Mouse (Mus musculus): ENCODE measurements around the gene Clcn6. TPM values are rescaled to one million over a fixed set of nuclear protein-coding genes. Genes with fewer than 3 reads are reported as not detected.
"Not testable (repeated sequence)": the region's sequence is repeated elsewhere in the genome, so short reads cannot be mapped to it uniquely, and the experiment has no call there.

Gene Clcn6
- polyA plus RNA-seq, 1 experiment = 28.8 TPM

DNA sequence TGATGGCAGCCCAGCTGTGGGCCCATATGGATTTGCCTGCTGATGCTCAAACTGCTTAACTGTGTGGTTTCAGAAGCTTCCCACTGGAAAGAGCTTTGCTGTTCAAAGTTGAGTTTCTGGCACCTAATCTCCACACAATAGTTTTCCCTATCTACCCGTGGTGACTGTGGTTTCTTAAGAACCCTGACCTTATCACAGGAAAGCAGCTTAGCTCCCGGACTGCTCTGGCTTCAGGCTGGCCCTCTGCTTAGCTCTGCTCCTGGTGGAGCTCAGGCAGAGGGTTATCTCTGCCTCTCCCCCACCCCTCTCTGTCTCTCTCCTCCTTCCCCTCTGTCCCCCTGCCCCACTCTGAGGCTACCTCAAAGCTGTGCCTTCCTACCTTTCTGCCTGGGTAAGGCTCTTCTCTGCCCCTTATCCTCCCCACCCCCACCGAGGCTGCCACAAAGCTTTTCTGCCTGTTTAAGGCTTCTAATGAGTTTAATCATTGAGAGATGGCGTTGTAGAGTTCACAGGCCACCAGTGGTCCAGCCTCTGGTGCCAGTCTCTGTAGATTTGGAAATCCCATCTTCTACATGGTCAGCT is 7.9 kb upstream of the Clcn6 start:
- Histone ChIP-seq H3K27me3 (replicated peaks; ENCODE audit: control insufficient read depth, insufficient read depth, low read length) (no peaks in the 10 kb centered on the region), H3K4me3 (ENCODE audit: insufficient read depth, low read depth, low read length) (no peak overlapping the region), H3K4me1 (ENCODE audit: control insufficient read depth, insufficient read depth, low read length) (no peaks in the 10 kb centered on the region; the same call in 1 of the 2 replicates), H3K27ac (ENCODE audit: insufficient read depth, low read depth, low read length) (no peak overlapping the region), H3K36me3 (ENCODE audit: control insufficient read depth, insufficient read depth, low read length) (no peaks in the 10 kb centered on the region; the same call in 1 of the 2 replicates)
- DNase-seq = peak; percentile 54
- 40% methylated on average over 4 of the region's 4 CpGs for WGBS
- no peak for TF ChIP-seq POLR2A (IDR thresholded peaks at IDR 0.05; ENCODE audit: low read depth, low read length)
- no peak for TF ChIP-seq CTCF (conservative IDR thresholded peaks at IDR 0.05; ENCODE audit: insufficient read depth, insufficient read length, low read depth, low read length)

DNA sequence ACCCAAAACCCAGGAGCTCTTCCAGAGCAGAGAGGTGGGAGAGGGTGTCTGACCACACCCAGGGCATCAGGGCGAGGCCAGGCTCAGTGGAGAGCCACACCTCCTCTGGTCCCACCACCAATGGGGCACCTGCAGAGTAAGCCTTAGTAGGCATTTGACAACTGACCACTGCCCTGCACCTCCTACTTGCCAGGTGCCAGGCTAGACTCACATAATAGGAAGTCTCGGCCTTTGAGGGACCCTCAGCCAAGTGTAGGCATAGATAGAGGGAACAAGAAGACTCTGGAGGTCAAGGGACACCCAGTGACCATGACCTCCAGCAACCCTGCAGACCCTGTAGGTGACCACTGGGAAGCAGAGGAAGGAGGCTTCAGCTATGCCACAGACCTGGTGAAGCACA is 5.5 kb upstream of the Clcn6 start:
- Histone ChIP-seq H3K4me3 (ENCODE audit: insufficient read depth, low read depth, low read length) (no peak overlapping the region), H3K27ac (ENCODE audit: insufficient read depth, low read depth, low read length) (no peak overlapping the region), H3K4me1 (ENCODE audit: control insufficient read depth, insufficient read depth, low read length) (peaks cover 11% of the 10 kb centered on the region), H3K27me3 (replicated peaks; ENCODE audit: control insufficient read depth, insufficient read depth, low read length) (no peaks in the 10 kb centered on the region), H3K36me3 (ENCODE audit: control insufficient read depth, insufficient read depth, low read length) (no peaks in the 10 kb centered on the region; the same call in 1 of the 2 replicates)
- WGBS = 96% methylated on average over 2 of the region's 2 CpGs
- DNase-seq = no peak
- TF ChIP-seq CTCF (conservative IDR thresholded peaks at IDR 0.05; ENCODE audit: insufficient read depth, insufficient read length, low read depth, low read length) (no peak), POLR2A (IDR thresholded peaks at IDR 0.05; ENCODE audit: low read depth, low read length) (no peak)

- not testable (repeated sequence) for DNase-seq; H3K4me3 ChIP-seq (ENCODE audit: insufficient read depth, low read depth, low read length); H3K27me3 ChIP-seq (replicated peaks; ENCODE audit: control insufficient read depth, insufficient read depth, low read length); H3K27ac ChIP-seq (ENCODE audit: insufficient read depth, low read depth, low read length); H3K36me3 ChIP-seq (ENCODE audit: control insufficient read depth, insufficient read depth, low read length)
- WGBS = 74% methylated on average over 7 of the region's 8 CpGs
- H3K4me1 ChIP-seq (ENCODE audit: control insufficient read depth, insufficient read depth, low read length) = peaks cover 11% of the 10 kb centered on the region
These were observed 4.7 kb upstream of the Clcn6 start for GRCm38 (mm10) chr4:148043327-148043726.

DNA sequence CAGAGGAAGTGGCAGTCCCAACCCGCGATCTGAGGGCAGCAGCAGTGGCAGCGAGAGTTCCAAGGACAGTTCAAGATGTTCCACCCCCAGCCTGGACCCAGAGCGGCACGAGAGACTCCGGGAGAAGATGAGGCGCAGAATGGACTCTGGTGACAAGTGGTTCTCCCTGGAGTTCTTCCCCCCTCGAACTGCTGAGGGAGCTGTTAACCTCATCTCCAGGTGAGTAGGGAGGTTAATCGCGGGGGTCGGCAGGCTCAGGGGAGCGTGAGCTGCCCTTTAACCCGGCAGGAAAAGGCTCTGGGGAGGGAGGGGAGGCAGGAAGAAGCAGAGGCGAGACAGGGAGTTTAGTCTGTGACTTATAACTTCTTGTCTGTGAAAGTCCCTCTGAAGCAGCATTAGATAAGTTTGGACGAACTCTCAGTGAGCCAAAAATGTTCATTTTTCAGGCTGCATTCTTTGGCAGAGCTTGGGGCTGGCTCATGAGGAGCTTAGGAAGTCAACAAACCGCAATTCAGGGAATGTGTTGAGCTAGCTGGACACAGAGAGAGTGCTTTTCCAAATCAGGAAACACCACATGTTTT is 3.1 kb upstream of the Clcn6 start:
- H3K4me1 ChIP-seq (ENCODE audit: control insufficient read depth, insufficient read depth, low read length) = peaks cover 15% of the 10 kb centered on the region
- H3K27ac ChIP-seq (ENCODE audit: insufficient read depth, low read depth, low read length) = peak overlapping the region; percentile 66
- DNase-seq = peak; percentile 59
- no peaks in the 10 kb centered on the region for H3K27me3 ChIP-seq (replicated peaks; ENCODE audit: control insufficient read depth, insufficient read depth, low read length)
- H3K4me3 ChIP-seq (ENCODE audit: insufficient read depth, low read depth, low read length) = peak overlapping the region; percentile 56
- 11% methylated on average over 16 of the region's 16 CpGs for WGBS
- H3K36me3 ChIP-seq (ENCODE audit: control insufficient read depth, insufficient read depth, low read length) = no peaks in the 10 kb centered on the region; the same call in 1 of the 2 replicates
- TF ChIP-seq POLR2A (IDR thresholded peaks at IDR 0.05; ENCODE audit: low read depth, low read length) = no peak
- TF ChIP-seq CTCF (conservative IDR thresholded peaks at IDR 0.05; ENCODE audit: insufficient read depth, insufficient read length, low read depth, low read length) = no peak

DNA sequence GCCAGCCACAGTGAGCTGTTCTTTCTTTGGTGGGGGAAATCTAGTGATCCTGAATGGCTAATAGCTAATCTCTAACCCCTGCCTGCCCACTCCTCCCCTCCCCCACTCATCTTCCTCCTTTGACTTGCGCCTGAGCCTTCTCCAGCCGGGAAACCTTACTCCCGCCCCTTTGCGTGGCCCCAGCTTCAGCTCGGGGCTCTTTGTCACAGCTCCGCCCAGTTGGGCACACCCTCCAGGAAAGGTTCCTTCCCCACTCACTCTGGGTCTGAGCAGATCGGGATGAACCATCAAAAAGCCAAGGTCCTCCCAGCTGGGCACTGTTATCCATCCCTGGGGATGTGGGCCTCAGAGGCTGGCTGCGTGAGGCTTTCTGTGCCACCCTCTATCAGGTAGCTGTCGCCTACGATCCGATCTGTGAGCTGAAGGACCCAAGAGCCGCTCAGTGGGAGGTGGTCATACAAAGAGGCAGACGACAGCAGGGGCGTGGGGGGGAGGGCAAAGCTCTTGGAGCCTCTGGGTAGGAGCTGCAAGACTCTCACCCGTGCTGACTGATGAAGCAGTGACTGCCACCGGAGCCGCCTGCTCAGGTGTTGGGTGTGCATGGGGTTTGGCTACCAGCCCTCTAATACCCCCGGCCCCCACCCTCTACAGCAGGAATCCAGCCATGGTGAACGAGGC is 2.5 kb upstream of the Clcn6 start:
- DNase-seq = peak; percentile 89
- 5% methylated on average over 19 of the region's 19 CpGs for WGBS
- H3K27me3 ChIP-seq (replicated peaks; ENCODE audit: control insufficient read depth, insufficient read depth, low read length) = no peaks in the 10 kb centered on the region
- peak overlapping the region; percentile 56 for H3K4me3 ChIP-seq (ENCODE audit: insufficient read depth, low read depth, low read length)
- H3K4me1 ChIP-seq (ENCODE audit: control insufficient read depth, insufficient read depth, low read length) = peaks cover 15% of the 10 kb centered on the region
- H3K36me3 ChIP-seq (ENCODE audit: control insufficient read depth, insufficient read depth, low read length) = no peaks in the 10 kb centered on the region; the same call in 1 of the 2 replicates
- H3K27ac ChIP-seq (ENCODE audit: insufficient read depth, low read depth, low read length) = peak overlapping the region; percentile 66; the same call in 1 of the 2 replicates
- TF ChIP-seq POLR2A (IDR thresholded peaks at IDR 0.05; ENCODE audit: low read depth, low read length) (peak; percentile 26), CTCF (conservative IDR thresholded peaks at IDR 0.05; ENCODE audit: insufficient read depth, insufficient read length, low read depth, low read length) (no peak)

DNA sequence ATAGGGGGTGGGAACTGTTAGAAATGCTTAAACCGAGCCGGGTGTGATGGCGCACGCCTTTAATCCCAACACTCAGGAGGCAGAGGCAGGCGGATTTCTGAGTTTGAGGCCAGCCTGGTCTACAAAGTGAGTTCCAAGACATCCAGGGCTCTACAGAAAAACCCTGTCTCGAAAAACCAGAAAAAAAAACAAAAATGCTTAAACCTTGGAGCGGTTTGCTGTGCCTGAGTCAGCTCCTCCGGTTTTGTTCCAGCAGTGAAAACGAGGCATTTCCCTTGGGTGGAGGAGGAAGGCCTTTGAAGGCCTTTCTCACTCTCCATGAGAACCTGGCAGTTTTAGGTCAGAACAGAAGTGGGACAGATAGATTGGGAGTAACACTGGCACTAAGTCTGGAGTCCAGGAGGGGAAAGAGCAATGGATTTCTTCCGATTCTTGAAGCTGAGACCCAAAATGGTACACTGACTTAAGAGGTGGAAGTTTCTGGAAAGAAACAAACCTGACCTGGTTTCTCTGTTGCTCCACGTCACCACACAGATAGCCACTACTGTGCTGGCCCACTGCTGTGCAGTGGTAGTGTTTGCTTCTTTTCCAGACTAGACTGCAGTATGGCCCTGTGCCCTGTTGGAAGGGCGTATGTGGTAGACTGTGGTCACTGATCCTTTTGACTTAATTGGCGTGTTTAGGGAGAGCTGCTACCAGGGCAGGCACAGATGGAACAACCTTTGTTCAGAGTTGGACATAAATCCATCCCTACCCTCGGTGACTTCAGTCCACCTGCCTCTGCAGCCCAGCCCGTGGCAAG is 1.6 kb upstream of the Clcn6 start:
- Histone ChIP-seq H3K4me1 (ENCODE audit: control insufficient read depth, insufficient read depth, low read length) (peaks cover 15% of the 10 kb centered on the region), H3K4me3 (ENCODE audit: insufficient read depth, low read depth, low read length) (peak overlapping the region; percentile 72), H3K27ac (ENCODE audit: insufficient read depth, low read depth, low read length) (peak overlapping the region; percentile 39; the same call in 1 of the 2 replicates), H3K27me3 (replicated peaks; ENCODE audit: control insufficient read depth, insufficient read depth, low read length) (no peaks in the 10 kb centered on the region), H3K36me3 (ENCODE audit: control insufficient read depth, insufficient read depth, low read length) (no peaks in the 10 kb centered on the region)
- 46% methylated on average over 15 of the region's 15 CpGs for WGBS
- DNase-seq = peak; percentile 61
- TF ChIP-seq CTCF (conservative IDR thresholded peaks at IDR 0.05; ENCODE audit: insufficient read depth, insufficient read length, low read depth, low read length) = no peak
- no peak for TF ChIP-seq POLR2A (IDR thresholded peaks at IDR 0.05; ENCODE audit: low read depth, low read length)

Data from kidney, adult 2 months (tissue).